Mouse (Mus musculus): ENCODE data around the gene Ankrd52.
"Not testable (repeated sequence)": the region's sequence is repeated elsewhere in the genome, so short reads cannot be mapped to it uniquely, and the experiment has no call there.

Gene Ankrd52

DNA sequence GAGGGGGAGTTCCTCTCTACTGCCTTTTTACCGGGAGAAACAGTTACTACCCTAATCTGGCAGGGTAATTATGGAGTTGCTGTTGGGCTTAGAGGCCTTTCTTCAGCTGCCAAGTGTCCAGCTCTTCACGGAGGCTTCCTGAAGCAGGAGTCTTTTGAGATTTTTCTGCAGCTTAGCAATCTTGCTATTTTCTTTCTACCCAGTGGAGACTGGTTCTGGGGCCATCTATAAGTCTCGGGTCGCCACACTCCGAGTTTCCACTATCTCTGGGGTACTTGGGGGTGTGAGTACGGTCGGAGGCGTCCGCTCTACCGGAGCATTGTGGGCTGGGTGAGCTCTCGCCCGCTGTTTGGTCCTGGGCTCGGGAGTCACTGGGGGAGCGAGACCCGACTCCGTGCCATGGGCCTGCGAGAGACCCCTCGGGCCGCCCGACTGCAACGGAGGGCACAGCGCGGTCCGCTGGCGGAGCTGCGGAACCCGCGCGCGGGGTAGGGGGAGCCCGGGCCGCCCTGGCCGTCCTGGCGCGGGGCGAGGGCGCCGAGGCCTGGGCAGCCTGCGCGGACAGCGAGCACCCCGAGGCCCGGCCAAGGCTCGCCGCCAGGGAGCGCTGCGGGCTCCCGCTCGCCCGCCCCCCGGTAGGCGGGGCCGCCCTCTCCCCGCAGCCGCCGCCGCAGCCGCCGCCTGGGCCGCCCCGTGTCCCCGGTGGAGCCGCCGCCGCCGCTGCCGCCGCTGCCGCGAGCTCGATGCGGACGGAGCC is at the start of gene Ankrd52:
Ankrd52 (plus strand) TSS at position 661 of the 757 bp plus-strand sequence.
- peak; percentile 88 to 89 for DNase-seq (ENCODE audit: low spot score in 2 of 2)

DNA sequence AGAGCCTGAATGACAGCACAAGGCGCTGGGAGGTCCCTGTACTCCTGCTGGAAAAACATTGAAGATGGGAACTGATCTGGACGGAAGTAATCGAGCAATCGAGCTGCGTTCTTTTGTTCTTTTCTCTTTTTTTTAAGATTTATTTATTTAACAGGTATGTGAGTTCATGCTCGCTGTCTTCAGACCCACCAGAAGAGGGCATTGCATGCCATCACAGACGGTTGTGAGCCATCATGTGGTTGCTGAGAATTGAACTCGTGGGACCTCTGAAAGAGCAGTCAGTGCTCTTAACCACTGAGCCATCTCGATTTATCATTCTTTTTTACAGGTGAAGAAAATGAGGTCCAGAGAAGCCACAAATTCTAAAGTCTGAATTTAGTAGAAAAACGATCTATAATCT is 49.3 kb upstream of the Ankrd52 start:
- DNase-seq (ENCODE audit: low spot score in 2 of 2), result no peak

DNA sequence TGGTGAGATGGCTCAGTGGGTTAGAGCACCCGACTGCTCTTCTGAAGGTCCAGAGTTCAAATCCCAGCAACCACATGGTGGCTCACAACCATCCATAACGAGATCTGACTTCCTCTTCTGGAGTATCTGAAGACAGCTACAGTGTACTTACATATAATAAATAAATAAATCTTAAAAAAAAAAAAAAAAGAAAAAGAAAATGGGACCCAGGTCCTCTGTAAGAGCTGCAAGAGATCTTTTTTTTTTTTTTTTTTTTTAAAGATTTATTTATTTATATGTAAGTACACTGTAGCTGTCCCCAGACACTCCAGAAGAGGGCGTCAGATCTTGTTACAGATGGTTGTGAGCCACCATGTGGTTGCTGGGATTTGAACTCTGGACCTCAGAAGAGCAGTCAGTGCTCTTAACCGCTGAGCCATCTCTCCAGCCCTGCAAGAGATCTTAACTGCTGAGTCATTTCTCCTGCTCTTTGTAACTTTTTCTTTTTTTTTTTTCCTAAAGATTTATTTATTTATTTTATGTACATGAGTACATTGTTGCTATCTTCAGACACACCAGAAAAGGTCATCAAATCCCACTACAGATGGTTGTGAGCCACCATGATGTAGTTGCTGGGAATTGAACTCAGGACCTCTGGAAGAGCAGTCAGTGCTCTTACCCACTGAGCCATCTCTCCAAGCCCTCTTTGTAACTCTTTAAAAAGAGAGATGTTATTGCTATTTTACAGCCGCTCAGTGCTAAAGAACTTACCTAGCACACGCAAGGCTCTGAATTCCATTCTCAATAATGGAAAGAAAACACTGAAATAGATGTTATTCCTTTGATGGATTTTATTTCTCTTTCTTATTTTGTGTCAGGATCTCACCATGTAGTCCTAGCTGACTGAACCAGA is 44.3 kb upstream of the Ankrd52 start:
- not testable (repeated sequence) for DNase-seq (ENCODE audit: low spot score in 2 of 2)

DNA sequence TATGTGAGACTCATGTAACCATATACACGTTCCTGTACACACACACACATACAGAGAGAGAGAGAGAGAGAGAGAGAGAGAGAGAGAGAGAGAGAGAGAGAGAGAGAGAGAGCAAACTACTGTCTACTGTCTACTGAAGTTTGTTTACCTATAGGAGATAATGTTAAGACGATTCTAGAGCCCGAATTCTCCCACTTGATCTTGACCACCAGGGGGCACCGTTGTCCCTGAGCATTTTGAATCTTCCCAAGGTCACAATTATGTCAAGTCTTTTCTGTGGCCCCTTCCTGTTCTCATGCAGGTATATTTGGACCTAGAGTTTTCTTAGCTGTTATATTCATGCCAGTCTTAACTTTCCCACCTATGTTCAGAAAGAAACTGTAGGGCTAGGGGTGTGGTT is 41.3 kb upstream of the Ankrd52 start:
- DNase-seq (ENCODE audit: low spot score in 2 of 2), result peak in 1 of 2 experiments; percentile 78

DNA sequence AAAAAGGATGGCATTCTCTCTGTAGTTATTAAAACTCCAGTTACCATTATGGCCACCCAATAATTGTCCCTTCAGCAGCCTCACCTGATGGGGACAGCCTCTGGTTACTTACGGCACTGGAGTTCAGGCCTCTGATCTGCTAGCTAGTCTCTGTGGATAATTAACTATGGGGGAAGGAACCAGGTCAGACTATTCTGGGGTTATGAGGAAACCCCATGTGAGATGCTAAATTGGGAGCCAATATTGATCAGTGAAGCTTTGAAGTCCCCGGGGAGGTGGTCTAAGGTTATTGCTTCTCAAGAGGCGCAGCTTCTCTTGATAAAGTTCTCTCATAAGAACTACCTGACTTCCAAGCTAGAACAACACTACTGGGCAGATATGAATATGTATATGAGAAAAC is 40.7 kb upstream of the Ankrd52 start:
- no peak for DNase-seq (ENCODE audit: low spot score in 2 of 2)

DNA sequence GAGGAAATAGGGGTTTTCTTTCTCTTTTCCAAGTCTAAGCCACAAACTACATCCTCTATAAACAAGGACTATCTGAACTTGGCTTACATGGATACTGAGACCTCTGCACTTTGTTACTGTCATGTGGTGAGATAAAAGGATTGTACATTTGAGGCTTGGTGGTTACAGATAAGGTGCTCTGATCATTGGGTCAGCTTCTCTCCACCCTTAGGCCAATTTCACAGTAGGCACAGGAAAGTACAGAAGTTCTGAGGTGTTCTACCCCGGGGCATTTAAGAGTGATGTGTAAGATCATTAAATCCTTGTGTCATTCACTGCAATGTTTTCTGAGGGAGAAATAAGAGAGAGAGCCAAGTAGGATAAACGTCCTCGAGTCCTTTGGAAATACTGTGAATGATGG is 40.3 kb upstream of the Ankrd52 start:
- DNase-seq (ENCODE audit: low spot score in 2 of 2), result no peak

DNA sequence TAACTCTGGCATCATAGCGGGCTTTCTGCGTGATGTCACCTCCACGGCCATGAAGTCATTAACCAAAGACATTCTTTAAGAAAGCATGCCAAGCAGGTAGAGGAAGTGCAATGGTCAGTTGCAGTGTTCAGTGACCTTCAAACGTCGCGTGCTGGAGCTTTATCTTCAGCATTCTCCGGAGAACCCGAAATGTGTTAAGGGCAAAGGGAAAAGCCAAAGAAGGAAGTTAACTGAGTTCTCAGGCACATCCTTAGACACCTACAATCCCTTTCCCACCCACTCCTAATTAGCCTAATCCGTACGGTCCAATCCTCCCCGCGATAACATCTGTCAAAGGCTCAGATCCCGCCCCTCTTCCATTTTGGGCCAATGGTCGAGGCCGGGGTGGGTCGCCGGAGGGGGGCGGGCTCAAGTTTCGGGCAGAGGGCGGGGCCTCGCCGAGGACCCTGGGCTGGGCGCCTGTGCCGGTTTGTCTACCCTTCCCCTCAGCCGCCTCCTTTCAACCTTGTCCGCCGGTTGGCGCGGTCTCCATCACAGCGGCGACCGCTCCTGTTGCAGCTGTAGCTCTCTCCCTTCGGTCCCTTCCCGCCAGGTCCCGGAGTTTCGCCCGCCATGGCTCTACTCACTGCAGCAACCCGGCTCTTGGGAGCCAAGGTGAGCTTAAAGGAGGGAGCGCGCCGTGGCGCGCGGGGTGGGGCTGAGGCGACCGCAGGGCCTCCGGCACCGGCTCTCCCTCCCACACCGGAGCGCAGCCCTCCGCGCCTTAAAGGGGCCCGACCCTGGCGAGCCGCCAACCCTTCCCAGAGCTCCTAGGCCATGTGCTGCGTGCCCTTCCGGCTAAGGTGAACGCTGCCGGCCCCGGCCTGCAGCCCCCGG is 39.4 kb upstream of the Ankrd52 start, which contains the start of gene Cs:
Cs (plus strand) TSS at position 429 of the 876 bp plus-strand sequence.
- DNase-seq (ENCODE audit: low spot score in 2 of 2), result peak; percentile 96 to 97

DNA sequence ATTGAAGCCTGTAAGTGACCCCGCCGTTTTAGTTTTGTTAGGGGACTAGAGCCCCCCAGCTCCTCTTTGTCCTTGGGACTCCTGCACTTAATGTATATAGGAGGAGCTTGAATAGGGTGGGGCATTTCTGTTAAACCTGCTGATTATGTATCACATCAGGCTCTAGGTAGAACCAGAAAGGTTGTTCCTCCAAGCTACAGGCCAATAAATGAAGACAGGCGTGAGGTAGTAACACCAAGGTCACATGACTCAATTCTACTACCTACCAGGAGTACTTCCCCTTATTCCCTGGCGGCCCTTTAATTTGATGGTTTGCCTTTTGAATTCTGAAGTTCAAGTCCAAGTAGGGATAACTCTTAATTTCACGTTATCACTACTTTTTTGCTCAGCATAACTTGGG is 38.5 kb upstream of the Ankrd52 start:
- no peak for DNase-seq (ENCODE audit: low spot score in 2 of 2)

DNA sequence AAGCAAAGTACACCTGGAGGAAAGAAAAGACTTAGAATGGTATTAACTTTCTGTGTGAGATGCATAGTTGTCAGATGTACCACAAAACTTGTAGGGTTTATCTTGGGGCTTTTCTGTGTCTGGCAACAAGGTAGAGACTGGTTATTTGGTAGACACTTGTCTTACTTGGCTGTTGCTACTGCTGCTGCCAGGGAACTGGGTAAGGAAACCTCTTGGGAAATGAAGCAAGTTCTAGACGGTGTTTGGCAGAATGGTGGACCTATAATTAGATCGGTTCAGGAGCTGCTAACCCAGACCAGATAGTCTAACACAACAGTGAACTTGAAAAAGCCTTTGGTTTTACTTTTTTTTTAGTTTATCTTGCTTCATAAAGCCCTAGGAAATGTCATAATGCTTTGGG is 38.0 kb upstream of the Ankrd52 start:
- DNase-seq (ENCODE audit: low spot score in 2 of 2), result no peak

DNA sequence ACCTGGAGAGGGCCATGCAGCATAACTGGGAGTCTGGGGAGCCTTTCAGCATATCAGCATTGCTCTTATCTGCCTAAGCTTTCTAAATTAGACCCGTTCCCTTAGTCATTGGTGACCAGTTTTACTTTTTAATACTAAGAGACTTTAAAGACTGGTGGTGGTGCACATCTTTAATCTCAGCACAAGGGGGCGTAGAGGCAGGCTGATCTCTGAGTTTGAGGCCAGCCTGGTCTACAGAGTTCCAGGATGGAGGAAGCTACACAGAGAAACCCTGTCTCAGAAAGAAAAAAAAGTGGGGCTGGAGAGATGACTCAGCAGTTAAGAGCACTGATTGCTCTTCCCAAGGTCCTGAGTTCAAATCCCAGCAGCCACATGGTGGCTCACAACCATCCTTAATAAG is 36.7 kb upstream of the Ankrd52 start:
- DNase-seq (ENCODE audit: low spot score in 2 of 2), result no peak

DNA sequence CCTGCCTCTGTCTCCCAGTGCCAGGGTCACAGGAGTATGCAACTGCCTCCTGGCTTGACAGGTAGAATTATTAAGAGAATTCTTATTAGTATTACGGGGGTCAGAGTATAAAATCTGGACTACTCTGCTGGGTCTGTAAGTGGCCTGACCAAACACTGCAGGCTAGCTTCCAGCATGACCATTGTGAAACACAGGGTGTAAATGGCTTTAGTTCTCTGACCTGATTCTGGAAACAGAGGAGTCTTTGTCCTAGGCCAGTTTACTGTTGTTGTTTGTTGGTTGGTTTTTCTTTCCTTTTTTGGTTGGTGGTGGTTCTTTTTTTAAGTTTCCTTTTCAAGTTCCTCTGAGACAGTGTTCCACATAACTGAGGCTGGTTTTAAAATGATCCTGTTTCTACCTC is 33.5 kb upstream of the Ankrd52 start:
- DNase-seq (ENCODE audit: low spot score in 2 of 2), result no peak

DNA sequence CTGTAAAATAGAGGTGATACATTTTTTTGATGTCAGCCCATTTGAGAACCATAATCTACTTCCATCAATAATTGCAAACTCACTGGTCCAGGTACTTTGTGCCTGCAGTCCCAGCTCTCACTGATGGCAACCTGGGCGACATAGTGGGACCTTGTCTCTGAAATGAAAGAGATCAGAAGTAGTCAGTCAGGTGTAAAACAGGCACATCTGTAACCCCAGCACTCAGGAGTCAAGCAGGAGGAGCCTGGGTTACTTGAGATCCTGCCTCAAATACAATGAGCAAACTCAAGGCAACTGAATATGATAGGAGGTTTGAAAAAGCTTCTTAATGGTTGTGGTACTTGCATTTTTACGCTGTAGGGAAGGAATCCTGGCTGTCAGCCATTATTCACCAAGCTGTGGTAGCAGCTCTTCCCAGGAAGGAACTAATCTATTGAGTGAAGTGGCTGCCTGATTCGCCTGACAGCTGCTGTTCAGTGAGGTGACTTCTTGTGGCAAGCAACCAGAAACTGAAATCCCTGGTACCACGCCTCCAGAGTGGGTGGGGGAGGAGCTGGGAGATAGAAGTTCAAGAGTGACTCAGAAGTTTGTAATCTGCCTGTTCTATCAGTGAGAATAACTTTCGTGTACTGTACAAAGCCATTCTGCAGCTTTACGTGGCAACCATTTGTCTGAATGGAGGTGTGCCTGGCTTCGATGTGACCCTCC is 32.2 kb upstream of the Ankrd52 start:
- peak; percentile 46 to 66 for DNase-seq (ENCODE audit: low spot score in 2 of 2)

DNA sequence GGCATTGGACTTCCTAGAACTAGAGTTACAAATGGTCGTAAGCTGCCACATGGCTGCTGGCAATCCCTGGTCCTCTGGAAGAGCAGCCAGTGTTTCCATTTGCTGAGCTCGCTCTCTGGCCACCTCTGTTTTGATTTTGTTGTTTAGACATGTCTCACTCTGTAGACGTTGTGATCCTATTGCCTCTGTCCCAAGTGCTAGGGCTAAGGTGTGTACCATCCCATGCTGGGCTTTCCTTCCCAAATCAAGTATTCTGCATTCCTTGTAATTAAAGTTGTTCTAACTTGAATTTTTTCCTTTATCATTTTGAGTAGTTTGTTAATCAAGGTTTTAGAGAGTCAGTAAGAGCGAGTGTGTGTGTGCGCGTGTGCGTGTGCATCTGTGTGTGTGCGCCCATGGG is 29.4 kb upstream of the Ankrd52 start:
- DNase-seq (ENCODE audit: low spot score in 2 of 2), result no peak

DNA sequence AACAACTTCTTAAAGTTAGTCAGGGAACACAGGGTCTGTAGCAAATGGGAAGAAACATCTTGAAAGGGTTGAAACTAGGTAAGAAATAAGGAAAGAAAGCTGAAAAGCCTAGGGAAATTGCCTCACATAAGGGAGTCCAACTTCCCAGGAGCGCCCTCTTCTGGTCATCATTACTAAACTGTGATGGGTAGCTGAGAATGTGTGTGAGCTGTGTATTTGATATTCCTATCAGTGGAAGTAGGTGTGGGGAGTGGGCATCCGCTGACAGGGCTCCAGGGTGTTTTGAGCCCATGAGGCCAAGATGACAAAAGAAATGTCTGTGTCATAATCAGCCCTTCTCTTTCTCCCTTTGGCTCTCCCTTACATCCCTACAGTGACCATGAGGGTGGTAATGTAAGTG is 18.1 kb upstream of the Ankrd52 start:
- no peak for DNase-seq (ENCODE audit: low spot score in 2 of 2)

DNA sequence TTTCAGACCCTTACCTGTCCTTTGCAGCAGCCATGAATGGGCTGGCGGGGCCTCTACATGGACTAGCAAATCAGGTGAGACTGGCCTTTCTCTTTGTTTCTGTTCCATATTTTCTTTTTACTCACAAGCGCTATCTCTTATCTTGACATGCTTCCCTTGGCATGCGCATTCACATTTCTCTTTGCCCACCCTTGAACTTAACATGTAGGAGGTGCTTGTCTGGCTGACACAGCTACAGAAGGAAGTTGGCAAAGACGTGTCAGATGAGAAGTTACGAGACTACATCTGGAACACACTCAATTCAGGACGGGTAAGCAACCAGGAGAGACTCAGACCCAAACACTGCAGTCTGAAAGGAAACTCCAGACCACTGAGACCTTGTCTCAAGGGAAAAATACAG is 17.7 kb upstream of the Ankrd52 start:
- DNase-seq (ENCODE audit: low spot score in 2 of 2), result no peak

DNA sequence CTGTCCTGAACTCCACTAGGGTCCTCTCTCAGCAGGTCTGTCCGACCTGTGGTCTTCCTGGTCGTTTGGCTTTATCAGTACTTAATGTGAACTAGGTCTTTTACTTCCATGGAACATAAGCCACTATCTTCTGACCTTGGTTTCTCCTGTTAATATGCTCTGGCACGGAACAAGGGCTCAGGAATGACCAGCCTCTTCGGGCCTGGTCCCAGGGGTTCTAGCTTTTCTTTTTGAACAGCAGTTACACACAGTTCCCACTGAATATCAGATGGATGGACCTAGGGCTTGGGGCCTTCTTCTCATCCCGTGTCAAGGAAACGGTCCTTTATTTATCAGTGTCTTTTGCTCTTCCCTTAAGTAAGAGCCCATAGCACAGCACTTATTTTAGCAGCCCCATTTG is 15.1 kb upstream of the Ankrd52 start:
- no peak for DNase-seq (ENCODE audit: low spot score in 2 of 2)

DNA sequence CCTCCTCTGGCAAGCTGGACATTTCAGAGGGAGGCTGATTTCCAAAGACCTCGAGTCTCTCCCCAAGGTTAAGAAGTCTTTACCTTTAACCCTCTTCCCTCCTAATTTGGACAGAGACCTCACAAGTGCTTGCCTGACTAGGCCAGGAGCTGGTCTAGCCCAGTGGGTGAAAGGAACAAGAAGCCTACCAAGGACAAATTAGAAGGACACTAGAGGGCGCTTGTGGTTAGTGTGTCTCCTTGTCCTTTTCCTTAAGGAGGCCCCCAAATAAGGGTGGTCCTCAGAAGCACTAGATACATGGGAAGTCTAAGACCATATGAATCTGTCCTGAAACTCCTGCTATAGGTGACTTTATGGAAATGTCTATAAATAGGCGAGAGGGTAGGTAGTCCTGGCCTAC is 14.3 kb upstream of the Ankrd52 start:
- DNase-seq (ENCODE audit: low spot score in 2 of 2), result no peak

DNA sequence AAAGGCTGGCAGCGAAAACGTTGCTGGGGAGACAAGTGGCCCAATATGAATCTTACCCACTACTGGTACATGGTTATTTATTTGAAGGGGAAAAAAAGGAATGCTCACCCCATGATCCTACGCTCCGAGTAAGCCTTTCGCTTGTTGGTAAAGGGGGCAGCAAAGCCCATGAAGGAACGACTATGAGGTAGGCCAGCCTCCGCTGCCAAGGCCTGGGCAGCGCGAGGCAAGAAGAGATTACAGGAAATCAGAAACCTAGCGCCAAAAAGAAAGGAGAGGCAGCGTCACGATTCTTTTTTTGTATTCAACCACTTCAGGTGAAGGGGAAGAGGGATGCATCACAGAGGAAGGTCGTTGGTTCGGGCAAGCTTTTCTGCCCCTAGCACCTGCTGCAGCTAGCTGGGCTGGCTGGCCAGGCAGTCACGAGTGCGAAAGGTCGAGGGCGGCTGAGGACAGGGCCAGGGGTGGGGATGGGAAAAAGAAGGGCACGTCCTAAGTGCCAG is 9.0 kb upstream of the Ankrd52 start:
- DNase-seq (ENCODE audit: low spot score in 2 of 2), result no peak

DNA sequence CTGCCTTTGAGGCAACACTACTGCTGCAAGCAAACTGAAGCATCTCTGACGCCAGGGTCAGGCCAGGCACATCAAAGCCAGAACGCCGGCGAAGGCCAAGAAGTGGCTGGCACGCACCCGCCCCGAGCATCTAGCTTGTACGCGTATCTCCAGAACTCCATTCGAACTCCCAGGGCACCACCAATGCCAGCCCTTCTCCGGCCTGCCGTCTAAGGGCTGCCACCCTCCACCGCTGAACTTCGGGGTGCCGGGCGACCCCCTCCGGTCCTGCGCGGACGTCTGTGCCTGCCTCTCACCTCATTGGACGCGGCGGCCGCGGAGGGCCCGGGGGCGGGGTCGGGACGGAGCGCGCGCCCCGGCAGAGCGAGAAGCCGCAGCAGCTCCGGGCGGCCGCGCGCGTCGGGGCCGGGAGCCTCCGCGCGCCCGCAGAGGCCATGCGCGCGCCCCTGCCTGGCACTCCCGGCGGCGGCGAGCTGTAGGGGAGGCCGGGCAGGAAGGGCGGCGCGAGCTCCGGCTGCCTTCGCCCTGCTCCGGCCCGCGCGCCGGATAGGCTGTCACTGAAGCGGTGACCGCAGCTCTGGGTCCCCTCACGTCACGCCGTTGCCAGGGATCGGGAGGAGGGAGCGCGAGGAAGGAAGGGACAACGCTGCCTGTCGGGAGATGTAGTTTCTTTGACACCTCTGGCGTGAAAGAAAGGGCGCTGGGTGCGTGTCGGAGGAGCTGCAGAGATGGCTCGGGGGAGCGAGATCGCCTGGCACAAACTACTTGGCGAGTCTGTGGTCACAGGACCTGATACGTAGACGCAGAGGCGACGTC is 8.3 kb upstream of the Ankrd52 start, which contains the start of gene Coq10a:
Coq10a (minus strand) TSS at position 596 of the 816 bp plus-strand sequence.
- peak; percentile 86 to 88 for DNase-seq (ENCODE audit: low spot score in 2 of 2)

DNA sequence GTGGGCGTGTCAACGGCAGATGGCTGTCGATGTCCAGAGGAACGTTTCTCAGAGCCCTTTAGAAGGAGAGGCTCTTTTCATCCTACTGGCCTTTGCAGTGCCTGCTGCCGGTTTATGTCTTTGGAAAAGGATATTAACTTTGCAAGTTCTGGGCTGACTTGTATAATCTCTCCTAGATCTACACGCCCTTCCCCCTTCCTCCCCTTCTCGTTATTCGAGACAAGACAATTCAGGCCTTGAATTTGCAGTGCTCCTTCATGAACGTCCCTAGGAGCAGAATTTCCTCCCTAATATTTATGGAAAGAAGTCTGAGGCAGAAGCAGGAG is 7.7 kb upstream of the Ankrd52 start:
- DNase-seq (ENCODE audit: low spot score in 2 of 2), result no peak
